Mouse (Mus musculus) forebrain, embryonic 14.5 days (tissue): ENCODE results near the gene Prkce. TPM values are rescaled to one million over a fixed set of nuclear protein-coding genes. Genes with fewer than 3 reads are reported as not detected.

Source experiments
- ATAC-seq: fragments of 200-750 bp; cut with Nextera tagmentation; 2 replicates; pipeline ENCODE4 v1.8.0; 2017; ENCODE audit warnings: mild to moderate bottlenecking, moderate library complexity
- DNase-seq: peaks from one replicate; pipeline ENCODE4 v3.0.0-alpha.2; 2015; ENCODE audit warnings: low spot score
- H3K27ac ChIP-seq: fragments of 300-500 bp; sonication (generic); 2 replicates; pipeline ENCODE4 v1.5.1; 2014; ENCODE audit warnings: low read depth, mild to moderate bottlenecking, control low read depth, low read length, moderate library complexity
- H3K27me3 ChIP-seq: fragments of 300-500 bp; sonication (generic); replicated peaks from 2 replicates; pipeline ENCODE4 v1.6.1; 2014; ENCODE audit warnings: low read length, control low read depth, mixed read lengths; ENCODE audit not compliant: control insufficient read depth, insufficient read depth
- H3K36me3 ChIP-seq: fragments of 300-500 bp; sonication (generic); 2 replicates; pipeline ENCODE4 v1.6.1; 2014; ENCODE audit warnings: low read length, control low read depth; ENCODE audit not compliant: control insufficient read depth, insufficient read depth
- H3K4me1 ChIP-seq: fragments of 300-500 bp; sonication (generic); 2 replicates; pipeline ENCODE4 v1.6.1; 2014; ENCODE audit warnings: antibody characterized with exemption, low read length, control low read depth; ENCODE audit not compliant: control insufficient read depth, insufficient read depth
- H3K4me2 ChIP-seq: fragments of 300-500 bp; sonication (generic); 2 replicates; pipeline ENCODE4 v1.6.1; 2014; ENCODE audit warnings: mild to moderate bottlenecking, control low read depth, low read length
- H3K4me3 ChIP-seq: fragments of 300-500 bp; sonication (generic); 2 replicates; pipeline ENCODE4 v1.5.1; 2014; ENCODE audit warnings: low read depth, low read length, control low read depth
- H3K9ac ChIP-seq: fragments of 300-500 bp; sonication (generic); 2 replicates; pipeline ENCODE4 v1.6.1; 2014; ENCODE audit warnings: mild to moderate bottlenecking, low read length, control low read depth, moderate library complexity
- H3K9me3 ChIP-seq: fragments of 300-500 bp; sonication (generic); replicated peaks from 2 replicates; pipeline ENCODE4 v1.6.1; 2016; ENCODE audit warnings: low read length, control low read depth, mixed read lengths; ENCODE audit not compliant: control insufficient read depth
- whole genome bisulfite sequencing: fragments of 180-500 bp; shearing (Covaris S2); extraction: QIAGEN DNeasy Blood & Tissue Kit; methylation state at CpG from one replicate; pipeline ENCODE4 v1.1.7; 2014; 5-methylcytosine and 5-hydroxymethylcytosine counted together
- polyA plus RNA-seq: library from polyadenylated mRNA; unstranded; fragments of >200 nt; fragmentation: Nextera tagmentation; extraction: Ambion mirVana; gene quantifications from 2 replicates; pipeline ENCODE4 v1.2.1, GENCODE M21; 2014

The Prkce gene
- polyA plus RNA-seq, 1 experiment from 2014 or later = 16.9 TPM

DNA sequence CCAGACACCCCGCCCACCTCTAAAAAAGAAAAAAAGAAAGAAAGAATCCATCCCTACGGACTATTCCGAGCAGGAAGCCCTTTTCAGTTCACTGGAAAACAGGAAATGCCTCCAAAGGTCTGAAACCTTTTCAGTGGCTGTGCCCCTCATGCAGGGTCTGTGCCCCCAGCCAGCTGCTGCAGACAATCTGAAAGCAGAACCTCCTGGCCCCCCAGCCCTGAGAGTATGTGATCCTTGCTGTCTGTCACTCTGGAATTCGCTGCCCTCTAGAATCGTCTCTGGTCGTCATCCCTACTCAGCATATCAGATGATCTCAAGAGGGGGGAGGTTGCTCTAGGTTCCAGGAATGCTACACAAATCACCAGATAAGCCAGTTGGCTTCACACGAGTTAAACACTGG is 503.1 kb downstream of the Prkce start:
- Histone ChIP-seq H3K27me3 (no peaks in the 10 kb centered on the region), H3K9ac (no peak overlapping the region), H3K4me1 (no peaks in the 10 kb centered on the region), H3K36me3 (no peaks in the 10 kb centered on the region), H3K27ac (no peak overlapping the region), H3K9me3 (no peaks in the 10 kb centered on the region), H3K4me2 (no peak overlapping the region), H3K4me3 (no peak overlapping the region)
- ATAC-seq = no peak
- WGBS = 79% methylated on average over 7 of the region's 7 CpGs
- no peak for DNase-seq

DNA sequence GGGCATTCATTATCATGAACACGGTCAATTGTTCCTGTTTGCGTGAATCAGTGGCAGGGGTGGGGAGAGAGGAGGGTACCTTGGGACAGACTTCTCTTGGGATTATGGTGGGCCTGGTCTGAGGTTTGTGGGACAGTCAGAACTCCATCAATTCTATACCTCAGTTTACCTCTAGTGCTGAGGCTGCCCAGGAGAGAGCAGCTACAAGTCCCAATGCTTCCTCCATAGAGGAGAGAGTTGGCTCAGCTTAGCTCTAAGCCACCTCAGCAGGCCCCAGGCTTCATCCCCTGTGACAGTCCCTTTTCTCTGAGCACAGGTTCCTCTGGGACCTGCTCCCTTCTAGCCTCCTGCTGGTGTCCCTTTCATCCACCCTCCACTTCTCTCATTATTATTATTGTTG is 507.4 kb downstream of the Prkce start:
- Histone ChIP-seq H3K9ac (no peak overlapping the region), H3K27me3 (no peaks in the 10 kb centered on the region), H3K4me3 (no peak overlapping the region), H3K4me2 (no peak overlapping the region), H3K36me3 (no peaks in the 10 kb centered on the region), H3K27ac (no peak overlapping the region), H3K4me1 (no peaks in the 10 kb centered on the region), H3K9me3 (no peaks in the 10 kb centered on the region)
- DNase-seq (no peak), ATAC-seq (no peak)
- WGBS = 70% methylated on average over 2 of the region's 2 CpGs

DNA sequence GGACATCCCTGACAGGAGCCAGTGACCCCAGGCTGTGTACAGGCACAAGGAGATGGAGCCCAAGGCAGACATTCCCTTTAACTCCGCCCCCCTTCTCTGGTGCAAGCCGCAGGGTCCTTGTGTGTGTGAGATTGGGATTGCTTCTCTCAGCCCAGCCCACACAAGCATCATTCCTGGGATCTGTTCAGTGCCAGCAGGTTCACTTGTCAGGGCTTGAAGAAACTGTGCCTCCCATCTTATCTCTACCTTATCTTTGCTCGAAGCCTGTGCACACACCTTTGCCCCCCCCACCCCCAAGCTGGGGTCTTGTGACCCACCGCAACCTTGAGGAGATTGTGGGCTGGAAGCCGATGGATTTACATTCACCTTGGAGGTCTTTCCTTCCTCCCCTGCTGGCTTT is 508.8 kb downstream of the Prkce start:
- no peak for ATAC-seq
- 85% methylated on average over 5 of the region's 5 CpGs for WGBS
- no peak overlapping the region for H3K9ac ChIP-seq

DNA sequence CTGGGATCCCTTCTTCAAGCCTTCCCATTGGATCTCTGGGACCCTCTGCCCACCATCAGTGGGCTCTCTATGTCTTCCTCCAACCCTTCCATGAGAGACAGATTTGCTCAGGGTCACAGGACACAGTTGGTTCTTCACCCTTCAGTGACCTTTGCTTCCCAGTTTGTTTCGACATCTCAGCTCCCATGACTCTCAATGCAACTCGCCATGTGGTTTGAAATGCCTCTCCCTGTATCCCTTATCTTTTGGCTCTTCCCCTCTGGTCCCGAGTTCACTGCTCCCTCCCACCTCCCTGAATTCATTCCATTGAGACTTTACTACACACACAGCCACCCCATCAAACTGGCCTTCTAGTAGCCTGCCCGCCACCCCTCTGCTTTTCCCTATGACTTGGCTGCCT is 509.3 kb downstream of the Prkce start:
- no peak overlapping the region for H3K4me2 ChIP-seq
- 82% methylated on average over 4 of the region's 4 CpGs for WGBS

More for the DNA sequence above, 508.8 kb downstream of the Prkce start:
- Histone ChIP-seq H3K9me3 (no peaks in the 10 kb centered on the region), H3K4me3 (no peak overlapping the region), H3K36me3 (no peaks in the 10 kb centered on the region), H3K27me3 (no peaks in the 10 kb centered on the region), H3K4me1 (no peaks in the 10 kb centered on the region), H3K27ac (no peak overlapping the region), H3K4me2 (no peak overlapping the region)
- no peak for DNase-seq

DNA sequence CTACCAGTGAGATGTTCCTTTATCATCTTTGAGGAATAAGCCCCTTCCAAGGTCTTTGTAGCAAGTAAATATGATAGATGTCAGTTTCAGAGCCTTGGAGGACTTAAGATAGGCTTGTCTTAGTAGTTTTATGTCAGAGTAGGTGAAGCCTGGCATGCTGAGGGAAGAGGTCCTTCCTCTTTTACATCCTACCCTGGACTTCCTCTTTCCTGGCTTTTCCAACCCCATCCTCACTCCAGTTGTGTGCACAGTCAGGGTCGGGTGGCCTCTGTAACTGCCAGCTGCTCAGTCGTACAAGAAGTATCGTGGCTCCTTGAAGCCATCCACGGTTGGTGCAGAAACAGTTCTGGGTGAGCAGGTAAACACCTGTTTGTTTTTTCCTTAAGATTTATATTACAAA is 517.7 kb downstream of the Prkce start:
- WGBS = 97% methylated on average over 4 of the region's 4 CpGs
- DNase-seq (no peak), ATAC-seq (no peak)
- H3K4me2 ChIP-seq = no peak overlapping the region
- H3K9me3 ChIP-seq = no peaks in the 10 kb centered on the region
- no peaks in the 10 kb centered on the region for H3K36me3 ChIP-seq
- no peak overlapping the region for H3K4me3 ChIP-seq
- H3K27ac ChIP-seq = no peak overlapping the region
- no peaks in the 10 kb centered on the region for H3K27me3 ChIP-seq
- no peak overlapping the region for H3K9ac ChIP-seq
- no peaks in the 10 kb centered on the region for H3K4me1 ChIP-seq

More for the DNA sequence above, 509.3 kb downstream of the Prkce start:
- Histone ChIP-seq H3K4me3 (no peak overlapping the region), H3K4me1 (no peaks in the 10 kb centered on the region), H3K27me3 (no peaks in the 10 kb centered on the region), H3K36me3 (no peaks in the 10 kb centered on the region), H3K9me3 (no peaks in the 10 kb centered on the region), H3K27ac (no peak overlapping the region), H3K9ac (no peak overlapping the region)
- DNase-seq (no peak), ATAC-seq (no peak)

DNA sequence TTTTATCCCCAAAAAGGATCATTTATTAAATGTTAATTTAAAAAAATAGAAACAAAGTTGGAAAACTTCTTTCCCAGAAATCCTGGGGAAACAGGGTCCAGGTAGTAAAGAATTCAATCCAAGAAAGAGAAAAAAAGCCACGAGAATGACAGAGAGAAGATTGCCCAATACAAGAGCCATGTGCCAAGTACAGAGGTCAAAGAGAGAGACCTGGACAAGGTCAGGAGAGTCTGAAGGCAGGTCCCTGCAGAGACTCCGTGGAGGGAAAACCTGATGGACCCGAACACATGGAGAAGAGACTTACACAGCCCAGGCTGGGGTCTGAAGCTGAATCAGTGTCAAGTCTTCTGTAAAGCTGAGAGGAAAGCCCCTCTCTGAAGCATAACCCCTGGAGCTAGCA is 519.4 kb downstream of the Prkce start:
- Histone ChIP-seq H3K4me2 (no peak overlapping the region), H3K9me3 (no peaks in the 10 kb centered on the region), H3K36me3 (no peaks in the 10 kb centered on the region), H3K4me1 (no peaks in the 10 kb centered on the region), H3K27me3 (no peaks in the 10 kb centered on the region), H3K27ac (no peak overlapping the region), H3K4me3 (no peak overlapping the region), H3K9ac (no peak overlapping the region)
- DNase-seq = no peak
- WGBS = 86% methylated on average over 3 of the region's 3 CpGs
- no peak for ATAC-seq

DNA sequence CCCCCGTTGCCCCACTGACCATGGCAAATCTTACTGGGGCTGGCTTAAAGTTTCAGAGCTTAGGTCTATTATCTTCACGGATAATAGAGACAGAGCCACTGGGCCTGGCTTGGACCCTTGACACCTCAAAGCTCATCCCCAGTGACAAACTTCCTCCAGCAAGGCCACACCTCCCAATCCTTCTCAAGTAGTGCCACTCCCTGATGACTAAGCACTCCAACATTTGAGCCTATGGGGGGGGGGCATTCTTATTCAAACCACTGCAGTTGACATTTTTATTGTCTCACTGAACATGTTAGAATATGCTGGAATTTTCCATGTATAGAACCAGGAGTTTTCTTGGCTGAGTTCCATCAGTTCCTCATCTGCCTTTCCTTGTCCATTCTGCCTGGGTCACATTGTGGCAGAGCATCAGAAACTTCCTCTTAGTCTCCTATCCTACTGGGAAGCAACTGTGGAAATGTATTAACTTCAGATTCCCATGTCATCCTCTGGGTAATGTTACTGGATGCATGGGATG is 523.3 kb downstream of the Prkce start:
- 92% methylated on average over 2 of the region's 2 CpGs for whole genome bisulfite sequencing
- no peak for DNase-seq

DNA sequence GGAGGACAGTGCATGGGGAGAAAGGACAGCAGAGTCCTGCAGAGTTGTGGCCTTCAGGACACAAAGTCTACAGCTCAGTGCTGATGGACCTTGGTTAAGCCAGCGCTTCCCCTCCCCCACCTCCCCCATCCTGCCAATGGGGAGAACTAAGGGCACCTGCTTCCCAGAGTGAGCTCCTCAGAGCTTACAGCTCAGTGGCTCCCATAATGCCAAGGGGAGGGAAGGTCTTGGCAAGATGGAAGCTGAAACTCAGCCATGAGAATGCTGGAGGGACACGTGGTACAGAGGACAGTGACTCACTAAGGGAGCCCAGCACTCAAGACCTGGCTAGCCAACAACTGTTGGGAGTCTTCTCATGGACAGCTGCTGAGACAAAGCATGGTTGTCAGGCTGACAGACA is 530.2 kb downstream of the Prkce start:
- WGBS = 84% methylated on average over 2 of the region's 2 CpGs
- ATAC-seq (no peak), DNase-seq (no peak)
- H3K9ac ChIP-seq = no peak overlapping the region
- H3K4me3 ChIP-seq = no peak overlapping the region
- no peak overlapping the region for H3K4me2 ChIP-seq
- no peaks in the 10 kb centered on the region for H3K27me3 ChIP-seq
- H3K27ac ChIP-seq = no peak overlapping the region
- no peaks in the 10 kb centered on the region for H3K36me3 ChIP-seq
- no peaks in the 10 kb centered on the region for H3K4me1 ChIP-seq
- H3K9me3 ChIP-seq = no peaks in the 10 kb centered on the region

More for the DNA sequence above, 523.3 kb downstream of the Prkce start:
- Histone ChIP-seq H3K4me1 (no peaks in the 10 kb centered on the region), H3K36me3 (no peaks in the 10 kb centered on the region), H3K4me3 (no peak overlapping the region), H3K4me2 (no peak overlapping the region), H3K27me3 (no peaks in the 10 kb centered on the region), H3K9me3 (no peaks in the 10 kb centered on the region), H3K27ac (no peak overlapping the region), H3K9ac (no peak overlapping the region)
- ATAC-seq = no peak

DNA sequence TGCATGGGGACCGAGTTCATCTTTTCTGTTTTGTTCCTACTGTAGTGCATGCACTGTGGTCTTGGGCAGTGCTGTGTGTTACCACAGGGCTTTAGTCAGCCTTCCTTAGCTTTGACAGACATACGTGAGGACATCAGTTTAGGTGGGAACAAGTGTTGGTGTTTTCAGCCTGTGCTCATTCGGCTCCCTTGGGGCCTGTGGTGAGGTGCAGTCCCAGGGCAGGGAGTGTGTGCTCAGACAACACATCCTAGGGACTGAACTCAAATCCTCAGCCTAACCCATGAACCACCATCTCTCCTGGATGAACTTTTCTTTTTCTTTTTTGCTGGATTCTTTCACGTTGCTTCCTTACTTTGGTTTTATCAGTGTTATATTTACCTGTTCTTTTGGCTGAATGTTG is 535.8 kb downstream of the Prkce start:
- no peaks in the 10 kb centered on the region for H3K9me3 ChIP-seq
- no peak for DNase-seq
- WGBS = 86% methylated on average over 4 of the region's 4 CpGs

More for the DNA sequence above, 535.8 kb downstream of the Prkce start:
- no peaks in the 10 kb centered on the region for H3K4me1 ChIP-seq
- no peak overlapping the region for H3K4me3 ChIP-seq
- no peak overlapping the region for H3K4me2 ChIP-seq
- no peaks in the 10 kb centered on the region for H3K27me3 ChIP-seq
- H3K27ac ChIP-seq = no peak overlapping the region
- ATAC-seq = no peak
- H3K36me3 ChIP-seq = no peaks in the 10 kb centered on the region
- no peak overlapping the region for H3K9ac ChIP-seq
